Mouse (Mus musculus) embryonic facial prominence, embryonic 10.5 days (tissue): ENCODE results near the gene Tcta. TPM values are rescaled to one million over a fixed set of nuclear protein-coding genes. Genes with fewer than 3 reads are reported as not detected.
"Not testable (repeated sequence)": the region's sequence is repeated elsewhere in the genome, so short reads cannot be mapped to it uniquely, and the experiment has no call there.

ENCODE experiments used
- DNase-seq: peaks from one replicate; pipeline ENCODE4 v3.0.0-alpha.2; 2017; ENCODE audit warnings: low spot score
- H3K27ac ChIP-seq: fragments of 300-500 bp; sonication (generic); replicated peaks from 2 replicates; pipeline ENCODE4 v1.5.1; 2016; ENCODE audit warnings: mild to moderate bottlenecking
- H3K27me3 ChIP-seq: fragments of 300-500 bp; sonication (generic); replicated peaks from 2 replicates; pipeline ENCODE4 v1.6.1; 2016; ENCODE audit warnings: low read depth, mild to moderate bottlenecking; ENCODE audit not compliant: poor library complexity, severe bottlenecking
- H3K36me3 ChIP-seq: fragments of 300-500 bp; sonication (generic); replicated peaks from 2 replicates; pipeline ENCODE4 v1.6.1; 2016; ENCODE audit warnings: mild to moderate bottlenecking, moderate library complexity
- H3K4me1 ChIP-seq: fragments of 300-500 bp; sonication (generic); 2 replicates; pipeline ENCODE4 v1.6.1; 2016
- H3K4me3 ChIP-seq: fragments of 300-500 bp; sonication (generic); 2 replicates; pipeline ENCODE4 v1.5.1; 2016; ENCODE audit warnings: mild to moderate bottlenecking, moderate library complexity
- H3K9me3 ChIP-seq: fragments of 300-500 bp; sonication (generic); 2 replicates; pipeline ENCODE4 v1.6.1; 2016; ENCODE audit warnings: mild to moderate bottlenecking
- WGBS: fragments of 180-500 bp; shearing (Covaris S2); methylation state at CpG from one replicate; pipeline ENCODE4 v1.1.7; 2016; 5-methylcytosine and 5-hydroxymethylcytosine counted together
- polyA plus RNA-seq: library from polyadenylated mRNA; unstranded; fragments of >200 nt; fragmentation: Nextera tagmentation; extraction: Ambion mirVana; gene quantifications from 2 replicates; pipeline ENCODE4 v1.2.1, GENCODE M21; 2016

Tcta gene
- polyA plus RNA-seq, 1 experiment from 2014 or later = 14.7 TPM

GRCm38 (mm10) chr9:108307021-108307807, 1.3 kb upstream of the Tcta start:
- Histone ChIP-seq H3K27ac (peak overlapping the region; percentile 99), H3K27me3 (no peaks in the 10 kb centered on the region), H3K9me3 (no peaks in the 10 kb centered on the region), H3K4me1 (peaks cover 36% of the 10 kb centered on the region), H3K4me3 (peak overlapping the region; percentile 94), H3K36me3 (peaks cover 29% of the 10 kb centered on the region)
- WGBS = 27% methylated on average over 12 of the region's 12 CpGs
- no peak for DNase-seq

- under 1% methylated on average over 48 of the region's 51 CpGs for WGBS
- H3K4me3 ChIP-seq = peak overlapping the region; percentile 94
- no peaks in the 10 kb centered on the region for H3K27me3 ChIP-seq
- no peaks in the 10 kb centered on the region for H3K9me3 ChIP-seq
- peak overlapping the region; percentile 99 for H3K27ac ChIP-seq
- DNase-seq = peak; percentile 87
- H3K4me1 ChIP-seq = peaks cover 36% of the 10 kb centered on the region
- H3K36me3 ChIP-seq = peaks cover 34% of the 10 kb centered on the region
These were observed 616 bp upstream of the Tcta start for GRCm38 (mm10) chr9:108306571-108306980.

- no peaks in the 10 kb centered on the region for H3K27me3 ChIP-seq
- H3K4me3 ChIP-seq = peak overlapping the region; percentile 94
- DNase-seq = no peak
- no peaks in the 10 kb centered on the region for H3K9me3 ChIP-seq
- peaks cover 42% of the 10 kb centered on the region for H3K36me3 ChIP-seq
- WGBS = 9% methylated on average over 1 of the region's 1 CpGs
- peaks cover 36% of the 10 kb centered on the region for H3K4me1 ChIP-seq
- peak overlapping the region; percentile 99 for H3K27ac ChIP-seq
These were observed 790 bp downstream of the Tcta start for GRCm38 (mm10) chr9:108305170-108305569.

- Histone ChIP-seq H3K36me3 (peaks cover 44% of the 10 kb centered on the region), H3K9me3 (no peaks in the 10 kb centered on the region), H3K27me3 (no peaks in the 10 kb centered on the region), H3K4me3 (peak overlapping the region; percentile 94), H3K27ac (peak overlapping the region; percentile 99; the same call in 1 of the 2 replicates), H3K4me1 (peaks cover 32% of the 10 kb centered on the region)
- 88% methylated on average over 4 of the region's 4 CpGs for WGBS
- DNase-seq = no peak
These were observed 1.2 kb downstream of the Tcta start for GRCm38 (mm10) chr9:108304716-108305115.

GRCm38 (mm10) chr9:108301853-108302252, 4.1 kb downstream of the Tcta start:
- no peaks in the 10 kb centered on the region for H3K9me3 ChIP-seq
- peaks cover 19% of the 10 kb centered on the region for H3K4me1 ChIP-seq
- no peak overlapping the region for H3K27ac ChIP-seq
- H3K27me3 ChIP-seq = no peaks in the 10 kb centered on the region
- 83% methylated on average over 3 of the region's 3 CpGs for WGBS
- DNase-seq = no peak
- H3K36me3 ChIP-seq = peaks cover 51% of the 10 kb centered on the region
- H3K4me3 ChIP-seq = no peak overlapping the region

- Histone ChIP-seq H3K27ac (peak within 1 kb of the TSS; percentile 85), H3K4me1 (peaks cover 22% of the 10 kb centered on the region), H3K36me3 (peaks cover 47% of the 10 kb centered on the region), H3K9me3 (no peaks in the 10 kb centered on the region), H3K27me3 (no peaks in the 10 kb centered on the region), H3K4me3 (peak within 1 kb of the TSS; percentile 58)
- WGBS = 19% methylated on average over 18 of the region's 18 CpGs
- DNase-seq = peak; percentile 80
These were observed 9.3 kb downstream of the Tcta start, which contains the start of gene Amt for GRCm38 (mm10) chr9:108296453-108297355. Amt (plus strand) TSS chr9:108296853.

- Histone ChIP-seq H3K4me1 (peaks cover 14% of the 10 kb centered on the region), H3K36me3 (peaks cover 21% of the 10 kb centered on the region), H3K4me3 (peak overlapping the region; percentile 69), H3K27ac (peak overlapping the region; percentile 93), H3K27me3 (no peaks in the 10 kb centered on the region), H3K9me3 (no peaks in the 10 kb centered on the region)
- 47% methylated on average over 6 of the region's 6 CpGs for WGBS
- DNase-seq = no peak
These were observed 15.2 kb downstream of the Tcta start for GRCm38 (mm10) chr9:108290773-108291172.

GRCm38 (mm10) chr9:108290016-108290750, 15.8 kb downstream of the Tcta start, which contains the start of gene Nicn1:
Nicn1 (plus strand) TSS chr9:108290429.
- Histone ChIP-seq H3K27me3 (no peaks in the 10 kb centered on the region), H3K9me3 (no peaks in the 10 kb centered on the region), H3K4me1 (peaks cover 12% of the 10 kb centered on the region), H3K4me3 (peak within 1 kb of the TSS; percentile 69), H3K36me3 (peaks cover 15% of the 10 kb centered on the region), H3K27ac (peak within 1 kb of the TSS; percentile 93)
- WGBS = under 1% methylated on average over 32 of the region's 32 CpGs
- DNase-seq = peak; percentile 90

- no peak for DNase-seq
- WGBS = 63% methylated on average over 2 of the region's 2 CpGs
- no peaks in the 10 kb centered on the region for H3K9me3 ChIP-seq
- H3K4me1 ChIP-seq = peaks cover 12% of the 10 kb centered on the region
- peak overlapping the region; percentile 93 for H3K27ac ChIP-seq
- H3K36me3 ChIP-seq = peaks cover 7% of the 10 kb centered on the region
- H3K27me3 ChIP-seq = no peaks in the 10 kb centered on the region
- peak overlapping the region; percentile 69 for H3K4me3 ChIP-seq
These were observed 16.6 kb downstream of the Tcta start for GRCm38 (mm10) chr9:108289347-108289746.

GRCm38 (mm10) chr9:108287526-108288238, 18.3 kb downstream of the Tcta start:
- DNase-seq, H3K27ac ChIP-seq, H3K36me3 ChIP-seq, H3K9me3 ChIP-seq, H3K4me3 ChIP-seq, H3K27me3 ChIP-seq: not testable (repeated sequence)
- H3K4me1 ChIP-seq = peaks cover 12% of the 10 kb centered on the region
- WGBS = 84% methylated on average over 6 of the region's 6 CpGs

GRCm38 (mm10) chr9:108284410-108284809, 21.6 kb downstream of the Tcta start:
- H3K27ac ChIP-seq = no peak overlapping the region
- no peaks in the 10 kb centered on the region for H3K4me1 ChIP-seq
- no peaks in the 10 kb centered on the region for H3K9me3 ChIP-seq
- DNase-seq = peak; percentile 70
- 12% methylated on average over 6 of the region's 6 CpGs for WGBS
- no peaks in the 10 kb centered on the region for H3K27me3 ChIP-seq
- H3K4me3 ChIP-seq = no peak overlapping the region
- no peaks in the 10 kb centered on the region for H3K36me3 ChIP-seq
